Mouse (Mus musculus) hematopoietic multipotent progenitor cell, adult 10-12 weeks (in vitro differentiated cells): ENCODE measurements around the gene Tigd2. TPM values are rescaled to one million over a fixed set of nuclear protein-coding genes. Genes with fewer than 3 reads are reported as not detected.

Experiments
- polyA plus RNA-seq: library from polyadenylated mRNA; stranded (reverse); fragments of >175 nt; gene quantifications from 2 replicates; pipeline ENCODE4 v1.2.3, GENCODE M21; 2012; ENCODE audit warnings: low replicate concordance

Tigd2 gene
- 8.8 and 12.9 TPM in 2 replicates for polyA plus RNA-seq

GRCm38 (mm10) chr6:59208685-59209298 lies at the start of gene Tigd2:
Gene Tigd2 (plus strand): TSS chr6:59208870.

Other genes with a start within 250 kb of the Tigd2 start
- gene Fam13a, start 184.3 kb upstream of the Tigd2 start, polyA plus RNA-seq = not detected in 2 replicates
- 0.62 and 0.94 TPM in 2 replicates for gene Gprin3, start 217.4 kb downstream of the Tigd2 start, polyA plus RNA-seq